Mouse (Mus musculus) embryonic facial prominence, embryonic 14.5 days (tissue): Measurements from ENCODE around the gene Arfgap1. TPM values are rescaled to one million over a fixed set of nuclear protein-coding genes. Genes with fewer than 3 reads are reported as not detected.

ENCODE experiments used
- ATAC-seq: fragments of 200-750 bp; cut with Nextera tagmentation; 2 replicates; pipeline ENCODE4 v1.8.0; 2017; ENCODE audit warnings: low read depth, moderate number of reproducible peaks, moderate TSS enrichment
- DNase-seq: peaks from one replicate; pipeline ENCODE4 v3.0.0-alpha.2; 2015; ENCODE audit warnings: low spot score
- H3K27ac ChIP-seq: fragments of 300-500 bp; sonication (generic); replicated peaks from 2 replicates; pipeline ENCODE4 v1.5.1; 2014; ENCODE audit warnings: low read depth, mild to moderate bottlenecking, low read length, moderate library complexity
- H3K27me3 ChIP-seq: fragments of 300-500 bp; sonication (generic); replicated peaks from 2 replicates; pipeline ENCODE4 v1.6.1; 2014; ENCODE audit warnings: low read length; ENCODE audit not compliant: control insufficient read depth, insufficient read depth
- H3K36me3 ChIP-seq: fragments of 300-500 bp; sonication (generic); 2 replicates; pipeline ENCODE4 v1.6.1; 2014; ENCODE audit warnings: low read length, mixed read lengths; ENCODE audit not compliant: control insufficient read depth, insufficient read depth
- H3K4me1 ChIP-seq: fragments of 300-500 bp; sonication (generic); 2 replicates; pipeline ENCODE4 v1.6.1; 2014; ENCODE audit warnings: antibody characterized with exemption, low read length; ENCODE audit not compliant: control insufficient read depth, insufficient read depth
- H3K4me2 ChIP-seq: fragments of 300-500 bp; sonication (generic); 2 replicates; pipeline ENCODE4 v1.6.1; 2014; ENCODE audit warnings: low read depth, mild to moderate bottlenecking, low read length, moderate library complexity, mixed read lengths
- H3K4me3 ChIP-seq: fragments of 300-500 bp; sonication (generic); 2 replicates; pipeline ENCODE4 v1.5.1; 2014; ENCODE audit warnings: low read depth, mild to moderate bottlenecking, low read length
- H3K9ac ChIP-seq: fragments of 300-500 bp; sonication (generic); 2 replicates; pipeline ENCODE4 v1.6.1; 2014; ENCODE audit warnings: low read depth, mild to moderate bottlenecking, low read length, moderate library complexity, mixed read lengths
- H3K9me3 ChIP-seq: fragments of 300-500 bp; sonication (generic); 2 replicates; pipeline ENCODE4 v1.6.1; 2016; ENCODE audit warnings: low read length; ENCODE audit not compliant: control insufficient read depth
- WGBS: fragments of 180-500 bp; shearing (Covaris S2); extraction: QIAGEN DNeasy Blood & Tissue Kit; methylation state at CpG from one replicate; pipeline ENCODE4 v1.1.7; 2014; 5-methylcytosine and 5-hydroxymethylcytosine counted together
- polyA plus RNA-seq: library from polyadenylated mRNA; unstranded; fragments of >200 nt; fragmentation: Nextera tagmentation; extraction: Ambion mirVana; gene quantifications from 2 replicates; pipeline ENCODE4 v1.2.1, GENCODE M21; 2014

The Arfgap1 gene
- polyA plus RNA-seq: 89.2 and 103 TPM in 2 replicates

- Histone ChIP-seq H3K27me3 (no peaks in the 10 kb centered on the region), H3K36me3 (peaks cover 31% of the 10 kb centered on the region), H3K4me1 (peaks cover 6% of the 10 kb centered on the region), H3K9ac (peak within 1 kb of the TSS; percentile 96), H3K4me3 (peak within 1 kb of the TSS; percentile 80), H3K9me3 (no peaks in the 10 kb centered on the region), H3K27ac (peak within 1 kb of the TSS; percentile 84), H3K4me2 (peak within 1 kb of the TSS; percentile 67)
- ATAC-seq (peak; percentile 93), DNase-seq (peak; percentile 96)
- WGBS: under 1% methylated on average over 48 of the region's 57 CpGs
Observed at GRCm38 (mm10) chr2:180967010-180967763, at the start of gene Arfgap1. Gene Arfgap1 (plus strand): TSS chr2:180967225.

GRCm38 (mm10) chr2:180919913-180920809 lies 46.9 kb upstream of the Arfgap1 start:
- peaks cover 7% of the 10 kb centered on the region for H3K4me1 ChIP-seq
- DNase-seq: no peak
- H3K27ac ChIP-seq: peak overlapping the region; percentile 71

GRCm38 (mm10) chr2:180920810-180921400 lies 46.1 kb upstream of the Arfgap1 start, which contains the start of gene Ythdf1:
Gene Ythdf1 (minus strand): TSS chr2:180920949.
- no peaks in the 10 kb centered on the region for H3K27me3 ChIP-seq
- peak within 1 kb of the TSS; percentile 71 for H3K27ac ChIP-seq
- DNase-seq (peak; percentile 97), ATAC-seq (peak; percentile 97)
- peaks cover 28% of the 10 kb centered on the region for H3K36me3 ChIP-seq
- H3K4me2 ChIP-seq: peak within 1 kb of the TSS; percentile 79
- 1% methylated on average over 26 of the region's 56 CpGs for WGBS
- no peaks in the 10 kb centered on the region for H3K9me3 ChIP-seq
- peak within 1 kb of the TSS; percentile 95 for H3K9ac ChIP-seq
- peak within 1 kb of the TSS; percentile 100 for H3K4me3 ChIP-seq
- peaks cover 7% of the 10 kb centered on the region for H3K4me1 ChIP-seq

More at GRCm38 (mm10) chr2:180919913-180920809, 46.9 kb upstream of the Arfgap1 start:
- Histone ChIP-seq H3K9me3 (no peaks in the 10 kb centered on the region), H3K4me3 (peak overlapping the region; percentile 100), H3K9ac (peak overlapping the region; percentile 95), H3K4me2 (peak overlapping the region; percentile 79), H3K27me3 (no peaks in the 10 kb centered on the region), H3K36me3 (peaks cover 30% of the 10 kb centered on the region)
- ATAC-seq: no peak; the same call in 1 of the 2 replicates
- 1% methylated on average over 45 of the region's 61 CpGs for WGBS

GRCm38 (mm10) chr2:180922739-180923138 lies 44.3 kb upstream of the Arfgap1 start:
- H3K9me3 ChIP-seq: no peaks in the 10 kb centered on the region
- H3K36me3 ChIP-seq: peaks cover 13% of the 10 kb centered on the region
- no peaks in the 10 kb centered on the region for H3K27me3 ChIP-seq
- H3K4me2 ChIP-seq: no peak overlapping the region
- WGBS: 94% methylated on average over 6 of the region's 6 CpGs
- DNase-seq: no peak
- no peak overlapping the region for H3K4me3 ChIP-seq
- H3K4me1 ChIP-seq: peaks cover 7% of the 10 kb centered on the region
- H3K27ac ChIP-seq: no peak overlapping the region
- no peak for ATAC-seq
- no peak overlapping the region for H3K9ac ChIP-seq

- Histone ChIP-seq H3K4me2 (no peak overlapping the region), H3K4me3 (no peak overlapping the region), H3K4me1 (no peaks in the 10 kb centered on the region), H3K27me3 (no peaks in the 10 kb centered on the region), H3K9me3 (no peaks in the 10 kb centered on the region), H3K9ac (no peak overlapping the region), H3K36me3 (no peaks in the 10 kb centered on the region), H3K27ac (no peak overlapping the region)
- ATAC-seq: no peak
- 4% methylated on average over 4 of the region's 4 CpGs for WGBS
- peak; percentile 55 for DNase-seq
Observed at GRCm38 (mm10) chr2:180925176-180925575, 41.8 kb upstream of the Arfgap1 start.

GRCm38 (mm10) chr2:180928723-180929122 lies 38.3 kb upstream of the Arfgap1 start, which contains the start of gene Birc7:
Gene Birc7 (plus strand): TSS chr2:180929023.
- no peak for ATAC-seq
- 58% methylated on average over 4 of the region's 4 CpGs for WGBS
- no peaks in the 10 kb centered on the region for H3K4me1 ChIP-seq
- H3K9me3 ChIP-seq: no peaks in the 10 kb centered on the region
- H3K9ac ChIP-seq: no peak within 1 kb of the TSS
- no peak within 1 kb of the TSS for H3K4me2 ChIP-seq
- no peak for DNase-seq
- H3K27ac ChIP-seq: no peak within 1 kb of the TSS
- no peaks in the 10 kb centered on the region for H3K27me3 ChIP-seq
- no peaks in the 10 kb centered on the region for H3K36me3 ChIP-seq
- H3K4me3 ChIP-seq: no peak within 1 kb of the TSS

- WGBS: 83% methylated on average over 1 of the region's 1 CpGs
- peak; percentile 30; the same call in 1 of the 2 replicates for ATAC-seq
- no peak overlapping the region for H3K4me2 ChIP-seq
- no peaks in the 10 kb centered on the region for H3K4me1 ChIP-seq
- H3K4me3 ChIP-seq: no peak overlapping the region
- no peaks in the 10 kb centered on the region for H3K36me3 ChIP-seq
- DNase-seq: no peak
- no peak overlapping the region for H3K27ac ChIP-seq
- H3K9ac ChIP-seq: no peak overlapping the region
- no peaks in the 10 kb centered on the region for H3K27me3 ChIP-seq
- H3K9me3 ChIP-seq: no peaks in the 10 kb centered on the region
Observed at GRCm38 (mm10) chr2:180932418-180932817, 34.6 kb upstream of the Arfgap1 start.

- H3K27me3 ChIP-seq: no peaks in the 10 kb centered on the region
- H3K27ac ChIP-seq: no peak overlapping the region
- H3K36me3 ChIP-seq: no peaks in the 10 kb centered on the region
- H3K9me3 ChIP-seq: no peaks in the 10 kb centered on the region
- ATAC-seq (no peak), DNase-seq (no peak)
- no peak overlapping the region for H3K4me3 ChIP-seq
- H3K4me2 ChIP-seq: no peak overlapping the region
- no peak overlapping the region for H3K9ac ChIP-seq
- H3K4me1 ChIP-seq: no peaks in the 10 kb centered on the region
Observed at GRCm38 (mm10) chr2:180940187-180940586, 26.8 kb upstream of the Arfgap1 start.
